9 mouse cellular contexts compared by ENCODE assay signal in genomic region chrX:73064415-73064793, GRCm38 (mm10). TPM values are rescaled to one million over a fixed set of nuclear protein-coding genes. Genes with fewer than 3 reads are reported as not detected.
A peak's percentile ranks its signal among the peaks of the same experiment; 100 is the strongest.
DNase-seq lines count a peak whose midpoint lies in the region; ATAC-seq and TF ChIP-seq lines count a peak whose summit lies in the region.
"Had no signal": no experiment of that assay in that cellular context is flagged by ENCODE, and none has a peak within 500 bp of the region (broad histone marks: within the 10 kb centered on the region; RNA-seq: fewer than 3 reads in every experiment).

Gene Pnma3 (plus strand): TSS chrX:73064787.

- peaks cover 7% of the 10 kb centered on the region; the same call in 1 of the 2 replicates for H3K27me3 ChIP-seq in heart, embryonic 11.5 days (ENCODE audit: control insufficient read depth, insufficient read depth, low read length)
- no peaks in the 10 kb centered on the region for H3K27me3 ChIP-seq in ES-Bruce4 (ENCODE audit: control insufficient read depth, insufficient read depth, low read length, poor library complexity, severe bottlenecking)
- H3K27me3 ChIP-seq in forebrain, embryonic 15.5 days, result no peaks in the 10 kb centered on the region
- peaks cover 64% of the 10 kb centered on the region for H3K27me3 ChIP-seq in limb, embryonic 10.5 days (ENCODE audit: low read depth, poor library complexity, severe bottlenecking)

- peak within 1 kb of the TSS; percentile 16; the same call in 1 of the 2 replicates for H3K4me3 ChIP-seq in heart, embryonic 11.5 days (ENCODE audit: low read depth, low read length)
- peak within 1 kb of the TSS; percentile 36; the same call in 1 of the 2 replicates for H3K4me3 ChIP-seq in ES-Bruce4 (ENCODE audit: low read depth, low read length)
- H3K4me3 ChIP-seq in forebrain, embryonic 15.5 days, result peak within 1 kb of the TSS; percentile 41
- peak within 1 kb of the TSS; percentile 40 for H3K4me3 ChIP-seq in limb, embryonic 10.5 days

- H3K4me1 ChIP-seq in heart, embryonic 11.5 days (ENCODE audit: control insufficient read depth, insufficient read depth, low read length), result 0 out of 2 replicates have a peak, but pooled peaks cover 2% of the 10 kb centered on the region
- no peaks in the 10 kb centered on the region for H3K4me1 ChIP-seq in ES-Bruce4 (ENCODE audit: control insufficient read depth, insufficient read depth, low read length)
- H3K4me1 ChIP-seq in forebrain, embryonic 15.5 days, result no peaks in the 10 kb centered on the region; the same call in 1 of the 2 replicates
- peaks cover 9% of the 10 kb centered on the region; the same call in 1 of the 2 replicates for H3K4me1 ChIP-seq in limb, embryonic 10.5 days

- H3K27ac ChIP-seq in heart, embryonic 11.5 days (ENCODE audit: low read depth, low read length), result no peak within 1 kb of the TSS
- H3K27ac ChIP-seq in ES-Bruce4 (ENCODE audit: insufficient read depth, low read length), result no peak within 1 kb of the TSS
- H3K27ac ChIP-seq in forebrain, embryonic 15.5 days (replicated peaks), result no peak within 1 kb of the TSS
- no peak within 1 kb of the TSS for H3K27ac ChIP-seq in limb, embryonic 10.5 days

- H3K36me3 ChIP-seq in heart, embryonic 11.5 days (ENCODE audit: control insufficient read depth, insufficient read depth, low read length), result no peaks in the 10 kb centered on the region
- no peaks in the 10 kb centered on the region for H3K36me3 ChIP-seq in ES-Bruce4 (ENCODE audit: control insufficient read depth, insufficient read depth, low read length, poor library complexity, severe bottlenecking)
- H3K36me3 ChIP-seq in forebrain, embryonic 15.5 days, result no peaks in the 10 kb centered on the region
- no peaks in the 10 kb centered on the region for H3K36me3 ChIP-seq in limb, embryonic 10.5 days

- TF ChIP-seq EP300 in ES-Bruce4 (IDR thresholded peaks at IDR 0.05; ENCODE audit: insufficient read depth, low read depth, low read length), result no peak

- ATAC-seq in heart, embryonic 11.5 days (replicated peaks; ENCODE audit: insufficient number of reproducible peaks, low FRiP score, low TSS enrichment), result no peak
- ATAC-seq in forebrain, embryonic 15.5 days (replicated peaks), result peak; percentile 82
- ATAC-seq: CD4-positive, CD25-positive, alpha-beta regulatory T cell, adult 4 months had no signal

- H3K9me3 ChIP-seq in heart, embryonic 11.5 days (replicated peaks; ENCODE audit: control insufficient read depth, low read length), result no peaks in the 10 kb centered on the region
- no peaks in the 10 kb centered on the region for H3K9me3 ChIP-seq in ES-Bruce4 (replicated peaks; ENCODE audit: control insufficient read depth, insufficient read depth, low read length, poor library complexity, severe bottlenecking)
- no peaks in the 10 kb centered on the region for H3K9me3 ChIP-seq in forebrain, embryonic 15.5 days
- H3K9me3 ChIP-seq in limb, embryonic 10.5 days (replicated peaks), result no peaks in the 10 kb centered on the region

- no peak for TF ChIP-seq CTCF in ES-Bruce4 (IDR thresholded peaks at IDR 0.05; ENCODE audit: low read depth, low read length)

- H3K9ac ChIP-seq in heart, embryonic 11.5 days (ENCODE audit: low read depth, low read length), result no peak within 1 kb of the TSS
- H3K9ac ChIP-seq in ES-Bruce4 (ENCODE audit: low read depth, poor library complexity, severe bottlenecking), result no peak within 1 kb of the TSS
- peak within 1 kb of the TSS; percentile 49 for H3K9ac ChIP-seq in forebrain, embryonic 15.5 days (replicated peaks)

- peak within 1 kb of the TSS; percentile 56 for H3K4me2 ChIP-seq in heart, embryonic 11.5 days
- H3K4me2 ChIP-seq in forebrain, embryonic 15.5 days (replicated peaks), result peak within 1 kb of the TSS; percentile 57

- 39% methylated on average over 7 of the region's 7 CpGs for WGBS in heart, embryonic 11.5 days (ENCODE audit: insufficient replicate concordance)
- 15% methylated on average over 7 of the region's 7 CpGs for WGBS in forebrain, embryonic 15.5 days
- 22% methylated on average over 7 of the region's 7 CpGs for WGBS in limb, embryonic 10.5 days

- no peak for TF ChIP-seq POLR2A in ES-Bruce4 (IDR thresholded peaks at IDR 0.05; ENCODE audit: insufficient read depth, low read length)

- no peak for DNase-seq in heart, adult 11 months
- DNase-seq in limb, embryonic 10.5 days (ENCODE audit: low spot score), result no peak
- DNase-seq in urinary bladder, postnatal 14 days (ENCODE audit: low spot score), result no peak
- no peak for DNase-seq in ovary, postnatal 14 days (ENCODE audit: low spot score)
- DNase-seq in T-cell, adult 2 months (ENCODE audit: low spot score), result no peak

RNA-seq across cellular contexts. Expression of gene Pnma3, which starts in this region (rescaled TPM):
- polyA plus RNA-seq in heart, embryonic 11.5 days (2014; fragmentation: Nextera tagmentation; extraction: Ambion mirVana), result 0.08 TPM in 1 of 2 replicates, not detected in the other
- polyA plus RNA-seq in ES-Bruce4 (2011; ENCODE audit: insufficient read depth, insufficient read length, low read depth, missing spikeins), result 0.29 TPM in 1 of 2 replicates, not detected in the other
- polyA plus RNA-seq in forebrain, embryonic 15.5 days (2015; fragmentation: Nextera tagmentation; extraction: Ambion mirVana), result 2.1 and 2.4 TPM in 2 replicates
- polyA plus RNA-seq in limb, embryonic 10.5 days (2016; fragmentation: Nextera tagmentation; extraction: Ambion mirVana), result 0.10 and 0.11 TPM in 2 replicates
- polyA plus RNA-seq: CD4-positive, CD25-positive, alpha-beta regulatory T cell, adult 4 months had no signal
